Mouse (Mus musculus) T-helper 1 cell (primary cell): ENCODE measurements at regions not wholly inside any gene's neighbourhood (a gene's known extent, or its start where the extent isn't known, plus 50 kb on each side); places are given as distances from the start of the nearest gene placed in this dataset.

Experiments used
- in situ Hi-C: fragments of 300-600 bp; cut with MboI, MseI; formaldehyde crosslinking; loops from one replicate; pipeline ENCODE4 v1.15.1; 2025; ENCODE audit warnings: high pct_unique_total_duplicates

GRCm38 (mm10) chr14:76828453-76829160 is 208.0 kb upstream of the Ccdc122 start:
- in situ Hi-C loops: loop anchor here (10.0 kb wide), 1 partner anchor 1154 kb away; no protein-coding TSS in a partner anchor

GRCm38 (mm10) chr14:76824066-76824465 is 212.5 kb upstream of the Ccdc122 start:
- in situ Hi-C loops: loop anchor here (10.0 kb wide), 1 partner anchor 1149 kb away; no protein-coding TSS in a partner anchor

GRCm38 (mm10) chr14:76822766-76823325 is 213.7 kb upstream of the Ccdc122 start:
- in situ Hi-C loops: loop anchor here (10.0 kb wide), 1 partner anchor 1148 kb away; no protein-coding TSS in a partner anchor

GRCm38 (mm10) chr14:76821892-76822291 is 214.7 kb upstream of the Ccdc122 start:
- in situ Hi-C loops: loop anchor here (10.0 kb wide), 1 partner anchor 1147 kb away; no protein-coding TSS in a partner anchor

- in situ Hi-C loops: loop anchor here (10.0 kb wide), 1 partner anchor 1147 kb away; no protein-coding TSS in a partner anchor
Observed at GRCm38 (mm10) chr14:76821484-76821883, 215.1 kb upstream of the Ccdc122 start.

- in situ Hi-C loops: loop anchor here (10.0 kb wide), 1 partner anchor 1146 kb away; no protein-coding TSS in a partner anchor
Observed at GRCm38 (mm10) chr14:76820989-76821388, 215.6 kb upstream of the Ccdc122 start.

- in situ Hi-C loops: loop anchor here (10.0 kb wide), 1 partner anchor 1145 kb away; no protein-coding TSS in a partner anchor
Observed at GRCm38 (mm10) chr14:76819690-76820089, 216.9 kb upstream of the Ccdc122 start.

- in situ Hi-C loops: no loop called here
Observed at GRCm38 (mm10) chr14:76818256-76819010, 218.1 kb upstream of the Ccdc122 start.

GRCm38 (mm10) chr14:76817189-76817772 is 219.3 kb upstream of the Ccdc122 start:
- in situ Hi-C loops: no loop called here

GRCm38 (mm10) chr14:76816666-76817065 is 219.9 kb upstream of the Ccdc122 start:
- in situ Hi-C loops: no loop called here

GRCm38 (mm10) chr14:76812155-76812875 is 224.3 kb upstream of the Ccdc122 start:
- in situ Hi-C loops: no loop called here

- in situ Hi-C loops: no loop called here
Observed at GRCm38 (mm10) chr14:76810697-76811589, 225.6 kb upstream of the Ccdc122 start.

- in situ Hi-C loops: no loop called here
Observed at GRCm38 (mm10) chr14:76810041-76810440, 226.5 kb upstream of the Ccdc122 start.

- in situ Hi-C loops: no loop called here
Observed at GRCm38 (mm10) chr14:76809411-76809810, 227.2 kb upstream of the Ccdc122 start.

- in situ Hi-C loops: no loop called here
Observed at GRCm38 (mm10) chr14:76805151-76805785, 231.3 kb upstream of the Ccdc122 start.

GRCm38 (mm10) chr14:76804447-76805150 is 232.0 kb upstream of the Ccdc122 start:
- in situ Hi-C loops: no loop called here

- in situ Hi-C loops: no loop called here
Observed at GRCm38 (mm10) chr14:76800181-76800580, 236.4 kb upstream of the Ccdc122 start.

GRCm38 (mm10) chr14:76799741-76800140 is 236.8 kb upstream of the Ccdc122 start:
- in situ Hi-C loops: no loop called here

GRCm38 (mm10) chr14:76798925-76799428 is 237.6 kb upstream of the Ccdc122 start:
- in situ Hi-C loops: no loop called here
